Mouse (Mus musculus) stomach, embryonic 16.5 days (tissue): ENCODE measurements at regions not wholly inside any gene's neighbourhood (a gene's known extent, or its start where the extent isn't known, plus 50 kb on each side); places are given as distances from the start of the nearest gene placed in this dataset.
A peak's percentile ranks its signal among the peaks of the same experiment; 100 is the strongest.

Experiments used
- ATAC-seq: fragments of 200-750 bp; cut with Nextera tagmentation; 2 replicates; pipeline ENCODE4 v1.8.0; 2017; ENCODE audit warnings: moderate number of reproducible peaks, moderate TSS enrichment; ENCODE audit not compliant: insufficient read depth, low FRiP score
- H3K27ac ChIP-seq: fragments of 300-500 bp; sonication (generic); 2 replicates; pipeline ENCODE4 v1.5.1; 2014; ENCODE audit warnings: low read length
- H3K27me3 ChIP-seq: fragments of 300-500 bp; sonication (generic); 2 replicates; pipeline ENCODE4 v1.6.1; 2014; ENCODE audit warnings: low read length, control low read depth, mixed read lengths; ENCODE audit not compliant: control insufficient read depth, insufficient read depth
- H3K36me3 ChIP-seq: fragments of 300-500 bp; sonication (generic); 2 replicates; pipeline ENCODE4 v1.6.1; 2014; ENCODE audit warnings: low read length; ENCODE audit not compliant: control insufficient read depth, insufficient read depth
- H3K4me1 ChIP-seq: fragments of 300-500 bp; sonication (generic); 2 replicates; pipeline ENCODE4 v1.6.1; 2014; ENCODE audit warnings: low read length, control low read depth, mixed read lengths; ENCODE audit not compliant: control insufficient read depth, insufficient read depth
- H3K4me2 ChIP-seq: fragments of 300-500 bp; sonication (generic); 2 replicates; pipeline ENCODE4 v1.6.1; 2014; ENCODE audit warnings: low read depth, low read length, mixed read lengths
- H3K4me3 ChIP-seq: fragments of 300-500 bp; sonication (generic); replicated peaks from 2 replicates; pipeline ENCODE4 v1.5.1; 2014; ENCODE audit warnings: mild to moderate bottlenecking, low read length
- H3K9ac ChIP-seq: fragments of 300-500 bp; sonication (generic); 2 replicates; pipeline ENCODE4 v1.6.1; 2014; ENCODE audit warnings: low read length
- H3K9me3 ChIP-seq: fragments of 300-500 bp; sonication (generic); replicated peaks from 2 replicates; pipeline ENCODE4 v1.6.1; 2016; ENCODE audit warnings: low read length, control low read depth; ENCODE audit not compliant: control insufficient read depth
- WGBS: fragments of 180-500 bp; shearing (Covaris S2); extraction: QIAGEN DNeasy Blood & Tissue Kit; methylation state at CpG from one replicate; pipeline ENCODE4 v1.1.7; 2014; 5-methylcytosine and 5-hydroxymethylcytosine counted together

- peak overlapping the region; percentile 35; the same call in 1 of the 2 replicates for H3K4me2 ChIP-seq
- H3K27ac ChIP-seq: peak overlapping the region; percentile 49
- H3K27me3 ChIP-seq: no peaks in the 10 kb centered on the region
- H3K36me3 ChIP-seq: no peaks in the 10 kb centered on the region
- peak; percentile 83 for ATAC-seq
- H3K9me3 ChIP-seq: no peaks in the 10 kb centered on the region
- H3K4me1 ChIP-seq: peaks cover 5% of the 10 kb centered on the region
- no peak overlapping the region for H3K4me3 ChIP-seq
- no peak overlapping the region for H3K9ac ChIP-seq
- WGBS: 38% methylated on average over 12 of the region's 12 CpGs
Observed at GRCm38 (mm10) chr8:62284378-62285110, 161.6 kb upstream of the Anxa10 start.

GRCm38 (mm10) chr8:62250551-62250950 is 127.6 kb upstream of the Anxa10 start:
- Histone ChIP-seq H3K4me1 (no peaks in the 10 kb centered on the region), H3K4me2 (no peak overlapping the region), H3K4me3 (no peak overlapping the region), H3K36me3 (no peaks in the 10 kb centered on the region), H3K9ac (no peak overlapping the region), H3K27me3 (no peaks in the 10 kb centered on the region), H3K9me3 (no peaks in the 10 kb centered on the region), H3K27ac (no peak overlapping the region)
- WGBS: 74% methylated on average over 5 of the region's 6 CpGs
- ATAC-seq: no peak
